Mouse (Mus musculus) midbrain, embryonic 12.5 days (tissue): ENCODE results near the gene Stac2. TPM values are rescaled to one million over a fixed set of nuclear protein-coding genes. Genes with fewer than 3 reads are reported as not detected.

Experiments used
- ATAC-seq: fragments of 200-750 bp; cut with Nextera tagmentation; 2 replicates; pipeline ENCODE4 v1.8.0; 2017; ENCODE audit warnings: low read depth, moderate TSS enrichment, moderate library complexity; ENCODE audit not compliant: low FRiP score
- H3K27ac ChIP-seq: fragments of 300-500 bp; sonication (generic); replicated peaks from 2 replicates; pipeline ENCODE4 v1.5.1; 2016; ENCODE audit warnings: mild to moderate bottlenecking
- H3K27me3 ChIP-seq: fragments of 300-500 bp; sonication (generic); 2 replicates; pipeline ENCODE4 v1.6.1; 2016; ENCODE audit warnings: mild to moderate bottlenecking
- H3K36me3 ChIP-seq: fragments of 300-500 bp; sonication (generic); 2 replicates; pipeline ENCODE4 v1.6.1; 2016
- H3K4me1 ChIP-seq: fragments of 300-500 bp; sonication (generic); 2 replicates; pipeline ENCODE4 v1.6.1; 2016
- H3K4me2 ChIP-seq: fragments of 300-500 bp; sonication (generic); replicated peaks from 2 replicates; pipeline ENCODE4 v1.6.1; 2016; ENCODE audit warnings: mild to moderate bottlenecking, moderate library complexity
- H3K4me3 ChIP-seq: fragments of 300-500 bp; sonication (generic); 2 replicates; pipeline ENCODE4 v1.5.1; 2016; ENCODE audit warnings: mild to moderate bottlenecking
- H3K9ac ChIP-seq: fragments of 300-500 bp; sonication (generic); replicated peaks from 2 replicates; pipeline ENCODE4 v1.6.1; 2016; ENCODE audit warnings: mild to moderate bottlenecking, moderate library complexity
- H3K9me3 ChIP-seq: fragments of 300-500 bp; sonication (generic); 2 replicates; pipeline ENCODE4 v1.6.1; 2016; ENCODE audit warnings: mild to moderate bottlenecking
- WGBS: fragments of 180-500 bp; shearing (Covaris S2); methylation state at CpG from one replicate; pipeline ENCODE4 v1.1.7; 2016; 5-methylcytosine and 5-hydroxymethylcytosine counted together
- polyA plus RNA-seq: library from polyadenylated mRNA; unstranded; fragments of >200 nt; fragmentation: Nextera tagmentation; extraction: Ambion mirVana; gene quantifications from 2 replicates; pipeline ENCODE4 v1.2.1, GENCODE M21; 2016

Stac2 gene
- polyA plus RNA-seq, 1 experiment from 2014 or later: 0.73 TPM

DNA sequence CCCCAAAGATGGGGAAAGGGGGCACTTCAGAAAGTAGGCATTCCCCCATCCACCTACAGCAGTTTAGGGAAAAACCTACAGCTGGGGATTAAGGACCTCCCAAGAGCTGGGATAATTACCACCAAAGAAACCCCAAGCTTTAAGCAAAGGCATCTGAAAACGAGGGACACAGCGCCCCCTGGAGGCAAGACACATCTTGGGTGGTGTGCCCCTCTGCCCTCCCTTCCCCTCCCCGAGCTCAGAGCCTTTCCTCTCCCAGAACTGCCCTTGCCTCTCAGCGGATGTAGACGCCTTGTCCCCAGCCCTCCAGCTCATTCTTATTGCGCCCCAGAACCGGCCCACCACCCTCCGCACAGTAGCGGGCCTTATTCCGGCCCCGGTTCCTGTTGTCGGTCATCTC, 50.6 kb downstream of the Stac2 start:
- ATAC-seq: no peak
- no peak overlapping the region for H3K9ac ChIP-seq
- peaks cover 36% of the 10 kb centered on the region for H3K27me3 ChIP-seq
- peaks cover 38% of the 10 kb centered on the region for H3K4me1 ChIP-seq
- no peak overlapping the region for H3K27ac ChIP-seq
- 7% methylated on average over 12 of the region's 12 CpGs for WGBS
- H3K4me3 ChIP-seq: no peak overlapping the region
- peak overlapping the region; percentile 26 for H3K4me2 ChIP-seq
- peaks cover 32% of the 10 kb centered on the region for H3K36me3 ChIP-seq
- no peaks in the 10 kb centered on the region for H3K9me3 ChIP-seq

GRCm38 (mm10) chr11:98001986-98002385, 51.3 kb downstream of the Stac2 start:
- H3K4me1 ChIP-seq: peaks cover 38% of the 10 kb centered on the region
- no peak overlapping the region for H3K4me2 ChIP-seq
- no peak overlapping the region for H3K9ac ChIP-seq
- H3K9me3 ChIP-seq: no peaks in the 10 kb centered on the region
- H3K27ac ChIP-seq: no peak overlapping the region
- WGBS: 57% methylated on average over 6 of the region's 6 CpGs
- ATAC-seq: no peak
- peaks cover 26% of the 10 kb centered on the region for H3K36me3 ChIP-seq
- H3K4me3 ChIP-seq: no peak overlapping the region
- peaks cover 36% of the 10 kb centered on the region for H3K27me3 ChIP-seq

DNA sequence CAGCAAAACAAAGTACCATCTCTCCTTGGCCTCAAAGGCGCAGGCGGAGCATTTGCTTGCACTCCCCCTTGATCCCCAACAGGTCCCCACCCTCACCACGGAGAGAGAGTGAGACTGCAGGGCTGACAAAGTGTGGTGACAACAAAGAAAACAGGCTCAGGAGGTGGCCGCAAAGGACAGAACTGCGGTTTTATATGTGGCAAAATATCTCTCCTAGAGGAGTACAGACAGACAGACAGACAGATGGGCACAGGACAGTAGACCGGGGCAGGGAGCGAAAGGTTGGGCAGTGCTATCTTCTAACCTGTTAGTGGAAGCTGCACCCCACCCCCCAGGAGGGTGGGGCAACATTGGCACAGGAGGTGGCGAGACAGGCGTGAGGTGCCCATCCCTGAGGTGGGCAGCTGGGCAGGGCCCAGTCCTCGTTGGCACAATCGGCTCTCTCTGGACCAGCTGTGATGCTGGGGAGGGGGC, 51.9 kb downstream of the Stac2 start:
- ATAC-seq: no peak
- Histone ChIP-seq H3K36me3 (peaks cover 22% of the 10 kb centered on the region), H3K27me3 (peaks cover 36% of the 10 kb centered on the region), H3K4me3 (no peak overlapping the region), H3K4me2 (no peak overlapping the region), H3K27ac (no peak overlapping the region), H3K4me1 (peaks cover 38% of the 10 kb centered on the region), H3K9me3 (no peaks in the 10 kb centered on the region), H3K9ac (no peak overlapping the region)
- WGBS: 34% methylated on average over 11 of the region's 11 CpGs

DNA sequence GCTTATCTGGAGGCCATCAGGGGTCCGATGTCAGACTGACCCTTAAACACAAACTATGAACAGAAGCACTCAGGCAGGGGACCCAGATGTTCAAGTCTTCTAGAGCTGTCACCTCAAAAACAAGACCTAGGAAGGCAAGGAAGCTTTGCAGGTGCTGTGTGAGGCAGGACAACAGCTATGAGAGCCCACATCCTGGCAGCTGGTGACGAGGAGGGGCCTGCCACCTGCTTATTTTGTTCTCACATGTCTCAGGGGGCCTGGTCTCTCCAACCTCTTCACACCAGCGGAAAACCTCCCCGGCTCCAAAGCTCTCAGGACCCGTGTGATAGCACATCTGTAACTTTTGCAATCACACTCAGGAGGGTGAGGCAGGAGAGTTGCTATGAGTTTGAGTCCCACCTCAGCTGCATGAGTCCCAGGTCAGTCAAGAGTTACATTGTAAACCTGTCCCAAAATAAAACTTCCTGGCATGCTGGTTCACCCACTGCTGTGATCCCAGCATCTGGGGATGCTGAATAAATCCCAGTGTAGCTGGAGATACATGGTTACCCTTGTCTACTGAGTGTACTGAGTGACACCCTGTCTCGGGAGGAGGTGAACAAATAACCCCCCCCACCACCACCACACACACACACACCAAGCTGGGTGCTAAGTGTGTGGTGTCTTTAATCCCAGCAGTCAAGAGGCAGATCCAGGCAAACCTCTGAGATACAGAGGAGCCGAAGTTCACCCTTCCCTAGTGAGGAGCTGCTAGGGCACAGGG, 52.7 kb downstream of the Stac2 start:
- H3K4me2 ChIP-seq: no peak overlapping the region
- H3K27ac ChIP-seq: no peak overlapping the region
- H3K4me1 ChIP-seq: peaks cover 41% of the 10 kb centered on the region
- H3K4me3 ChIP-seq: no peak overlapping the region
- H3K9me3 ChIP-seq: no peaks in the 10 kb centered on the region
- no peak overlapping the region for H3K9ac ChIP-seq
- WGBS: 46% methylated on average over 7 of the region's 7 CpGs
- ATAC-seq: no peak
- H3K36me3 ChIP-seq: peaks cover 22% of the 10 kb centered on the region
- H3K27me3 ChIP-seq: peaks cover 39% of the 10 kb centered on the region

- no peak for ATAC-seq
- WGBS: 79% methylated on average over 5 of the region's 5 CpGs
- Histone ChIP-seq H3K9me3 (no peaks in the 10 kb centered on the region), H3K4me2 (no peak overlapping the region), H3K27me3 (peaks cover 47% of the 10 kb centered on the region), H3K9ac (no peak overlapping the region), H3K4me3 (no peak overlapping the region), H3K4me1 (peaks cover 49% of the 10 kb centered on the region), H3K36me3 (peaks cover 14% of the 10 kb centered on the region), H3K27ac (no peak overlapping the region)
Measured at GRCm38 (mm10) chr11:97999748-98000147, 53.5 kb downstream of the Stac2 start.

DNA sequence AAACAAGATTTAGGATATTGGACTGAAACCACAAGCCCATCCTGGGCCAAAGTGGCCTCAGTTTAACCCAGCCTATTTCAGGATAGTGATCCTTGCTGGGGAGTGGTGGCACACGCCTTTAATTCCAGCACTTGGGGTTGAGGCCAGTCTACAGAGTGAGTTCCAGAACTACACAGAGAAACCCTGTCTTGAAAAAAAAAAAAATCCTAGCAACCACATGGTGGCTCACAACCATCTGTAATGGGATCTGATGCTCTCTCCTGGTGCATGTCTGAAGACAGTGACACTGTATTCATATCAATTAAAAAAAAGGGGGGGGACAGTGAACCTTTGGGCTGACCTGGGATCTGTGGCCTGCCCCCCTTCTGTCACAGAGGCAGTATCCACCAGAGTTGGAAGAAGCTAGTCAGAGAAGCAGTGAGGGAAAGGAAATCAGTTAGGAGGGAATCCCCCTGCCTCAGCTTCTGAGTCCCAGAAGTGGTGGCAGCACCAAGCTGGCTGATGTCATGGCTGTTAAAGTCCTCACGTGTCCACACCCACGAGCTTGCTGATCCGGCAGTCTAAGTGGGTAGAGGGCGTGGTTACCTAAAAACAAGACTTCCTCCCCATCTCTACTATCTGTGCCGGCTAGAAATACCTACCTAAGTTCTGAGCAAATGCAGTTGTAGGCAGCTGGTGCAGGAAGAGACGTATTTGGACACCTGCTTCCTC, 54.2 kb downstream of the Stac2 start:
- ATAC-seq: no peak
- peaks cover 54% of the 10 kb centered on the region for H3K27me3 ChIP-seq
- 74% methylated on average over 7 of the region's 7 CpGs for WGBS
- no peak overlapping the region; the same call in 1 of the 2 replicates for H3K9ac ChIP-seq
- H3K4me2 ChIP-seq: no peak overlapping the region
- H3K9me3 ChIP-seq: no peaks in the 10 kb centered on the region
- H3K4me3 ChIP-seq: no peak overlapping the region
- peaks cover 7% of the 10 kb centered on the region for H3K36me3 ChIP-seq
- peaks cover 50% of the 10 kb centered on the region for H3K4me1 ChIP-seq
- no peak overlapping the region for H3K27ac ChIP-seq

GRCm38 (mm10) chr11:97998074-97998793, 55.0 kb downstream of the Stac2 start:
- H3K9ac ChIP-seq: no peak overlapping the region
- H3K4me3 ChIP-seq: no peak overlapping the region
- H3K27ac ChIP-seq: no peak overlapping the region
- peaks cover 4% of the 10 kb centered on the region for H3K36me3 ChIP-seq
- H3K27me3 ChIP-seq: peaks cover 52% of the 10 kb centered on the region
- WGBS: 89% methylated on average over 11 of the region's 11 CpGs
- H3K4me2 ChIP-seq: no peak overlapping the region
- no peak for ATAC-seq
- no peaks in the 10 kb centered on the region for H3K9me3 ChIP-seq
- peaks cover 42% of the 10 kb centered on the region for H3K4me1 ChIP-seq

- Histone ChIP-seq H3K27ac (no peak overlapping the region), H3K4me2 (no peak overlapping the region), H3K36me3 (no peaks in the 10 kb centered on the region), H3K27me3 (peaks cover 44% of the 10 kb centered on the region), H3K4me3 (no peak overlapping the region), H3K4me1 (peaks cover 34% of the 10 kb centered on the region), H3K9me3 (no peaks in the 10 kb centered on the region), H3K9ac (no peak overlapping the region)
- WGBS: 81% methylated on average over 8 of the region's 8 CpGs
- no peak for ATAC-seq
Measured at GRCm38 (mm10) chr11:97997387-97997960, 55.8 kb downstream of the Stac2 start.

DNA sequence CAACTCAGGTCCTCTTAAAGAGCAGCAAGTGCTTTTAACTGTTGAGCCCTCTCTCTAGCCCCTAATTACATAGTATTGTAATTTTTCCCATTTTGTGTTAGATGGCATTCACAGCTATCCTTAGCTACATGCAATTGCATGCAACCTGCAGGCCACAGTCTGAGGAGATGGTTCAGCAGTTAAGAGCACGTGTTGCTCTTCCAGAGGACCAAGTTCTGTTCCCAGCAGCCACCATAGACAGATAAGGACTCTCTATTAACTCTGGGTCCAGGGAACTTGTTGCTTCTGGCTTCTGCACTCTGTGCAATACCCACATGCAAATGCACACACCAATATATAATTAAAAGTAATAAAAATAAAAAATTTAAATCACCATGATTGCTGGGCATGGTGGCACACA, 56.6 kb downstream of the Stac2 start:
- Histone ChIP-seq H3K9ac (no peak overlapping the region), H3K27me3 (peaks cover 37% of the 10 kb centered on the region)
- whole genome bisulfite sequencing: 90% methylated on average over 1 of the region's 1 CpGs

GRCm38 (mm10) chr11:97995564-97996288, 57.5 kb downstream of the Stac2 start, which contains the start of gene Arl5c:
Gene Arl5c, minus strand, starts transcription at chr11:97996181.
- under 1% methylated on average over 26 of the region's 26 CpGs for WGBS
- Histone ChIP-seq H3K36me3 (no peaks in the 10 kb centered on the region), H3K9me3 (no peaks in the 10 kb centered on the region), H3K4me1 (peaks cover 19% of the 10 kb centered on the region), H3K4me2 (peak within 1 kb of the TSS; percentile 69), H3K9ac (peak within 1 kb of the TSS; percentile 40), H3K27me3 (peaks cover 31% of the 10 kb centered on the region), H3K4me3 (peak within 1 kb of the TSS; percentile 47), H3K27ac (no peak within 1 kb of the TSS)
- peak; percentile 27; the same call in 1 of the 2 replicates for ATAC-seq

More for the DNA sequence above, 56.6 kb downstream of the Stac2 start:
- no peak overlapping the region for H3K4me2 ChIP-seq
- no peaks in the 10 kb centered on the region for H3K36me3 ChIP-seq
- H3K9me3 ChIP-seq: no peaks in the 10 kb centered on the region
- no peak overlapping the region for H3K27ac ChIP-seq
- H3K4me3 ChIP-seq: no peak overlapping the region
- H3K4me1 ChIP-seq: peaks cover 28% of the 10 kb centered on the region
- ATAC-seq: no peak

GRCm38 (mm10) chr11:97994539-97995100, 58.6 kb downstream of the Stac2 start:
- peak; percentile 44; the same call in 1 of the 2 replicates for ATAC-seq
- H3K36me3 ChIP-seq: no peaks in the 10 kb centered on the region
- WGBS: 8% methylated on average over 13 of the region's 13 CpGs
- no peak overlapping the region for H3K27ac ChIP-seq
- no peak overlapping the region for H3K9ac ChIP-seq
- H3K4me1 ChIP-seq: peaks cover 25% of the 10 kb centered on the region
- H3K27me3 ChIP-seq: peaks cover 35% of the 10 kb centered on the region
- peak overlapping the region; percentile 69 for H3K4me2 ChIP-seq
- peak overlapping the region; percentile 47 for H3K4me3 ChIP-seq
- no peaks in the 10 kb centered on the region for H3K9me3 ChIP-seq
